Mouse (Mus musculus) liver, embryonic 14.5 days (tissue): ENCODE measurements around the gene Sigmar1.
"Not testable (repeated sequence)": the region's sequence is repeated elsewhere in the genome, so short reads cannot be mapped to it uniquely, and the experiment has no call there.

Source experiments
- CTCF ChIP-seq: IDR thresholded peaks from 2 replicates; pipeline ENCODE4 v1.5.1; 2016; ENCODE audit warnings: antibody characterized with exemption, low read depth, control low read depth
- EP300 ChIP-seq: IDR thresholded peaks from 2 replicates; pipeline ENCODE4 v1.6.1; 2016; ENCODE audit warnings: antibody characterized with exemption, low read depth

GRCm38 (mm10) chr4:41699783-41700182, 56.2 kb downstream of the Sigmar1 start, which contains the start of gene Il11ra1:
- TF ChIP-seq CTCF, EP300: not testable (repeated sequence)
